Mouse (Mus musculus): ENCODE data around the gene Cdk17. TPM values are rescaled to one million over a fixed set of nuclear protein-coding genes. Genes with fewer than 3 reads are reported as not detected.

Gene Cdk17
- polyA plus RNA-seq, 1 experiment from 2014 or later: 15.3 TPM

DNA sequence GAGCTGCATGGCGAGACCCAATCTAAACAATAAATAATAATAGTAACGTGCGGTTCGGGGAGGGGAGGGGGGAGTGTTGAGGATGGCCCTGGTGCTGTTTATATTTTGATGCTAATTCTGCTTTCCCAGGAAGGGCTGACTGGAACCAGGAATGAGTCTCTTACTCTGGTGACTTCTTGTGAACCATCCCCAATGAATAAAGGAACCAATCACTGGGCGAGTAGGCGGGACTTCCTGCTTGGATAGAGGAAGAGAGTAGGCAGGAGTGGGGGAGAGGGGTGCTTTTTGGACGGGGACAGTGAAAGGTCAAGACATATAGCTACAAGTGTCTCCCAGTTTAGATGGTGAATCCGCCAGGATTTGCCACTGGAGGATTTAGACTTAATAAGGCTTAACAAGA is 117.7 kb downstream of the Cdk17 start:
- no peak overlapping the region for H3K4me3 ChIP-seq (ENCODE audit: inconsistent target)
- H3K79me2 ChIP-seq (ENCODE audit: inconsistent target): peaks cover 47% of the 10 kb centered on the region; the same call in 1 of the 2 replicates
- H3K36me3 ChIP-seq (ENCODE audit: inconsistent target): peaks cover 26% of the 10 kb centered on the region; the same call in 1 of the 2 replicates
- no peak overlapping the region for H3K27ac ChIP-seq
- WGBS (ENCODE audit: missing documents): 90% methylated on average over 8 of the region's 8 CpGs

DNA sequence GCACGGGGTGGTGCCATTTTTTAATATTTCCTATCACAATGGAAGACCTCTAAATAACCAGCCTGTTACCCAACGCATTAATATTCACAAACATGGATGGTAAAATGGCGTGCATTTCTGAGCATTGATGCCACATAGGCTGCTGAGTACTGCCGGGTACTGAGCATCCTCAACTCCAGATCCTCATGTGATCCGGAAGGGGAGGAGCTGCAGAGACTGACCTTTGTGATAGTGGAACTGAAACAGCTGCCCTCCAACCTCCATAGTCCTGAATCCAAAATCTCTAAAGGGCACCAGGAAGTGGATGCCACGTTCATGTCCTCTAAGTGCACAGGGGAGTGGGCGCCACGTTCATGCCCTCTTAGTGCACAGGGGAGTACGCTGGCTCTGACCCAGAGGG is 118.4 kb downstream of the Cdk17 start:
- Histone ChIP-seq H3K79me2 (ENCODE audit: inconsistent target) (peaks cover 47% of the 10 kb centered on the region; the same call in 1 of the 2 replicates), H3K27ac (no peak overlapping the region), H3K4me3 (ENCODE audit: inconsistent target) (no peak overlapping the region), H3K36me3 (ENCODE audit: inconsistent target) (peaks cover 26% of the 10 kb centered on the region; the same call in 1 of the 2 replicates)
- WGBS (ENCODE audit: missing documents): 86% methylated on average over 9 of the region's 9 CpGs

- peaks cover 26% of the 10 kb centered on the region; the same call in 1 of the 2 replicates for H3K36me3 ChIP-seq (ENCODE audit: inconsistent target)
Observed at GRCm38 (mm10) chr10:93280586-93280985, 119.9 kb downstream of the Cdk17 start.

DNA sequence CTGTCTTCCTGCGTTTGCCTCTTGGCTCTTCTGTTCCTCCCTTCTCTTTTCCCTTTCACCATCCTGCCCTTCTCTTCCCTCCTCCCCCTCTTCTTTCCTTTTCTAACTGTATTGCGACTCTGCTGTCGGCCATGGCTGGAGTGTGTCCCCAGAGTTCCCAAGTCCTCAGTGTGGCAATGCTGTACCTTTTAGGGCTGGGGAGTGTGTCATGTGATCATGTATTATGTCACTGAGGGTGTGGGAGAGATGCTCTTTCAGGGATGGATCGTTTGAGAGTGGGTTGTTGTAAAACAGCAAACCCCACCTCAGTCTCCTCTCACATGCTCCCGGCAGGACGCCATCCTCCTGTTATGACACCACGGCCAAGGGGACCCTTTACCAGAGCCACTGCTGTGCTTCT is 120.4 kb downstream of the Cdk17 start:
- Histone ChIP-seq H3K36me3 (ENCODE audit: inconsistent target) (peaks cover 26% of the 10 kb centered on the region; the same call in 1 of the 2 replicates), H3K27ac (no peak overlapping the region), H3K79me2 (ENCODE audit: inconsistent target) (peaks cover 60% of the 10 kb centered on the region; the same call in 1 of the 2 replicates), H3K4me3 (ENCODE audit: inconsistent target) (no peak overlapping the region)
- WGBS (ENCODE audit: missing documents): 95% methylated on average over 5 of the region's 7 CpGs

More at GRCm38 (mm10) chr10:93280586-93280985, 119.9 kb downstream of the Cdk17 start:
- WGBS (ENCODE audit: missing documents): 95% methylated on average over 12 of the region's 12 CpGs
- Histone ChIP-seq H3K4me3 (ENCODE audit: inconsistent target) (no peak overlapping the region), H3K27ac (no peak overlapping the region), H3K79me2 (ENCODE audit: inconsistent target) (peaks cover 55% of the 10 kb centered on the region; the same call in 1 of the 2 replicates)

- Histone ChIP-seq H3K4me3 (ENCODE audit: inconsistent target) (no peak overlapping the region), H3K27ac (no peak overlapping the region), H3K79me2 (ENCODE audit: inconsistent target) (peaks cover 63% of the 10 kb centered on the region), H3K36me3 (ENCODE audit: inconsistent target) (peaks cover 26% of the 10 kb centered on the region; the same call in 1 of the 2 replicates)
- WGBS (ENCODE audit: missing documents): 86% methylated on average over 12 of the region's 12 CpGs
Observed at GRCm38 (mm10) chr10:93282526-93282964, 121.9 kb downstream of the Cdk17 start.

DNA sequence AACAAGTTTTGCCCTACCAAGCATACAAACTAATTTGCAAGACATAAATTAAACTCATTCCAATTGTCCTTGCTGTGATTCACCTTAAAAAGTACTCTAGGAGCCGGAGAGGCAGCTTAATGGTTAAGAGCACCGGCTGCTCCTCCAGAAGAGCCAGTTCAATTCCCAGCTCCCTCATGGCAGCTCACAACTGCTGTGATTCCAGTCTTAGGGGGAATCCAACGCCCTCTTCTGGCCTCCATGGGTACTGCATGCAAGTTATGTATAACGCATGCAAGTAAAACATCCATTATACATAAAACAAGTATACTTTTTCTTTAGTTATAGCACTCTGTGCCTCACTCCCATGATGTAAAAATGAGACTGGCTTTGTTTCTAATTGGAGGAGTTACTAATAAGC is 122.6 kb downstream of the Cdk17 start:
- Histone ChIP-seq H3K4me3 (ENCODE audit: inconsistent target) (no peak overlapping the region), H3K79me2 (ENCODE audit: inconsistent target) (peaks cover 64% of the 10 kb centered on the region), H3K27ac (no peak overlapping the region), H3K36me3 (ENCODE audit: inconsistent target) (peaks cover 26% of the 10 kb centered on the region; the same call in 1 of the 2 replicates)
- 70% methylated on average over 4 of the region's 4 CpGs for WGBS (ENCODE audit: missing documents)

- WGBS (ENCODE audit: missing documents): 90% methylated on average over 5 of the region's 5 CpGs
- H3K36me3 ChIP-seq (ENCODE audit: inconsistent target): peaks cover 25% of the 10 kb centered on the region; the same call in 1 of the 2 replicates
- peaks cover 79% of the 10 kb centered on the region for H3K79me2 ChIP-seq (ENCODE audit: inconsistent target)
- H3K27ac ChIP-seq: no peak overlapping the region
- no peak overlapping the region for H3K4me3 ChIP-seq (ENCODE audit: inconsistent target)
Observed at GRCm38 (mm10) chr10:93285489-93285888, 124.8 kb downstream of the Cdk17 start.

DNA sequence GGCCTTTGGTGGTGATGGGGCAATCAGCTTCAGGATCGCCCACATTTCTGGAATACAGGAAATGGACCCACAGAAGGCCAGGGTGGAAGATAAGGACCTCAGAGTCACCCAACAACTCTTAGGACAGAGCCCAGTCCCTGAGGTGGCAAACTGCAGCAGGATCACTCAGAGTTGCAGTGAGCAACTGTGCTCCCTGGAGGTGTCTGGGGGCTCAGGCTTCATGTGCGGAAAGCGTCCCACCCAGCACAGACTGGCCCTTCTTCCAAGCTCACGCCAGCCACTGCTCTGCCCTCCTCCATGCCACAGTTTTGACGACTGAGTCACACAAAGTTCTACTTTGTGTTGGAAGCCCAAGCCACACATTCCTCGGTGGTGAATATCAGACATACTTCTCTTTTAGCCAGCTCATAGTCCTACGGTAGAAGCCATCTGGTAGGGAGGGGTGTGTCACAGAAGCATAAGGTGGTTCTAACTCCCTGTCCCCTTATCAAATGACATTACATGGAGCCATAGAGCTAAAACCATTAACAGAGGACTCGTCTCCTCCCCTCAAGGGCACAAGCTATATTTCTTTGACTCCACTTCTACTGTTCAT is 127.0 kb downstream of the Cdk17 start:
- WGBS (ENCODE audit: missing documents): 95% methylated on average over 8 of the region's 8 CpGs
- Histone ChIP-seq H3K4me3 (ENCODE audit: inconsistent target) (no peak overlapping the region), H3K27ac (no peak overlapping the region), H3K36me3 (ENCODE audit: inconsistent target) (peaks cover 6% of the 10 kb centered on the region; the same call in 1 of the 2 replicates), H3K79me2 (ENCODE audit: inconsistent target) (peaks cover 71% of the 10 kb centered on the region)

GRCm38 (mm10) chr10:93288336-93288735 is 127.7 kb downstream of the Cdk17 start:
- H3K4me3 ChIP-seq (ENCODE audit: inconsistent target): no peak overlapping the region
- H3K79me2 ChIP-seq (ENCODE audit: inconsistent target): peaks cover 68% of the 10 kb centered on the region
- no peaks in the 10 kb centered on the region; the same call in 1 of the 2 replicates for H3K36me3 ChIP-seq (ENCODE audit: inconsistent target)
- no peak overlapping the region for H3K27ac ChIP-seq
- 83% methylated on average over 4 of the region's 4 CpGs for WGBS (ENCODE audit: missing documents)

- Histone ChIP-seq H3K27ac (no peak overlapping the region), H3K4me3 (ENCODE audit: inconsistent target) (no peak overlapping the region), H3K36me3 (ENCODE audit: inconsistent target) (no peaks in the 10 kb centered on the region; the same call in 1 of the 2 replicates), H3K79me2 (ENCODE audit: inconsistent target) (peaks cover 77% of the 10 kb centered on the region)
- WGBS (ENCODE audit: missing documents): 88% methylated on average over 6 of the region's 6 CpGs
Observed at GRCm38 (mm10) chr10:93289404-93289803, 128.7 kb downstream of the Cdk17 start.

DNA sequence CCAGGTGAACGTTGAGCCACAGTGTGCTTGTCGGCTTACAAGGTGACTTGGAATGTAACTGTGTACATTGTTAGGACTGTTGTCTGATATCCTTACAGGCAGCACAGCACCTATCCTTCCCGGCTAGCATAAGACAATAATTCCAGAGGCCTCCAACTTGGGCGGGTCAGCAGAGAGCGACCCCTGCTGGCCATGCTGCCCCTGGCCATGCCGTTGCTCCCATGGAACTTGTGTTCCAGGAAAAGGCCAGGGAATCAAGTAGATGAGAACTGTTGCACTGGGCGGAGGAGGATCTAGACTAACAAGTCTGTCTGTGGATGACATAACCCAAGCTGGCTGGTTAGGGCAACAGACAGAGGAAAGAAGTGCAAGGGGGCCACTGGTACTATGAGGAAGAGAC is 130.7 kb downstream of the Cdk17 start:
- 79% methylated on average over 7 of the region's 7 CpGs for WGBS (ENCODE audit: missing documents)
- peaks cover 81% of the 10 kb centered on the region for H3K79me2 ChIP-seq (ENCODE audit: inconsistent target)
- no peak overlapping the region for H3K4me3 ChIP-seq (ENCODE audit: inconsistent target)
- H3K36me3 ChIP-seq (ENCODE audit: inconsistent target): no peaks in the 10 kb centered on the region; the same call in 1 of the 2 replicates
- no peak overlapping the region for H3K27ac ChIP-seq

- H3K4me3 ChIP-seq (ENCODE audit: inconsistent target): no peak overlapping the region
Observed at GRCm38 (mm10) chr10:93291843-93292242, 131.2 kb downstream of the Cdk17 start.

DNA sequence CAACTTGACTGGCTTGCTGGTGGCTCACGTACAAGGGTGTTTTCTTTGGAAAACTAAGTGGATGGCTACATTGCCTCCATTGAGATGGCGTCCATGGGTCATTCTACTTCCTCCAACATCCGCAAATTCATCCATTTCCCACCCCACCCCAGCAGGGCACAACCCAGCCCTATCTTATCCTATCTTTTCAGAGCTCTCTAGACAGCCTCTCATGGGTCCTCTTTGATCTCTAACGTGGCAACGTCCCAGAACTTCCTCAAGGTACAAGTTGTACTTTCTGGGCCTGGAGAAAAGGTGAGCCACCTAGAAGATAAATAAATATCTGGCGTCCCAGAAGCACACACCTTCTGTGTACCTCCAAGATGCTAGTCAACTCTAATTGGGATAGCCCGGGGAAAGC is 132.9 kb downstream of the Cdk17 start:
- WGBS (ENCODE audit: missing documents): 80% methylated on average over 7 of the region's 7 CpGs
- H3K79me2 ChIP-seq (ENCODE audit: inconsistent target): peaks cover 81% of the 10 kb centered on the region
- H3K4me3 ChIP-seq (ENCODE audit: inconsistent target): no peak overlapping the region
- no peak overlapping the region for H3K27ac ChIP-seq
- no peaks in the 10 kb centered on the region; the same call in 1 of the 2 replicates for H3K36me3 ChIP-seq (ENCODE audit: inconsistent target)

More at GRCm38 (mm10) chr10:93291843-93292242, 131.2 kb downstream of the Cdk17 start:
- no peaks in the 10 kb centered on the region; the same call in 1 of the 2 replicates for H3K36me3 ChIP-seq (ENCODE audit: inconsistent target)
- peaks cover 81% of the 10 kb centered on the region for H3K79me2 ChIP-seq (ENCODE audit: inconsistent target)
- no peak overlapping the region for H3K27ac ChIP-seq
- 35% methylated on average over 6 of the region's 6 CpGs for WGBS (ENCODE audit: missing documents)

DNA sequence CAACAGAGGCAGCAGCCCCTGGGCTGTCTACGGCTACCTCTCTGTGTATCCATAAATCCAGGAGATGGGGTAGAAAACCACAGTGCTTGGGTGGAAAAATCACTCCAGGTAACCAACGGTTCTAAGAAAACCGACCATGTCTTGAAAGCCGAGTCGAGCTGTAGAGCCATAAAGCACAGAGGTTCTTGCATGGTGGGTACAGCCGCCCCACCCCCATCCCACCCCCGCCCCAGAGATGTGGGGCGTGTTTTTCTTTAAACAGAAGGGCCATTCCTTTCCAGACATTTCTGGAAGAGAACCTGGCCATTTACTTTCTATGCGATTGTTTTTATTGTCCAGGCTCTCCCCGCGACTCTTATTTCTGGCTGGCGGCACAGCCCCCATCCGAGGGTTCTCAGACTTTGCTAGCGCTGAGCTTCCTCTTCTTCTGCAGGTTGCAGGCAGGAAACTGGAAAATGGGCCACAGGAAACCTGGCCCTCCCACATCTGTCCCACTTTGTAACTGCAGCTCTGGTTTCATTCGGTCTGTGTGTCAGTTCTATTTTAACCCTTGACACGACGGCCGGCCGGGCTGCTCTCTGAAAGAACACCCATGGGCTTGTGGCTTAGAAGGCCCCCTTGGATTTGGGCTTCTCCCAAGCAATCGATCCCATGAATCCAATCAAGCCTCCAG is 134.0 kb downstream of the Cdk17 start:
- WGBS (ENCODE audit: missing documents): 20% methylated on average over 18 of the region's 20 CpGs
- no peaks in the 10 kb centered on the region for H3K36me3 ChIP-seq (ENCODE audit: inconsistent target)

DNA sequence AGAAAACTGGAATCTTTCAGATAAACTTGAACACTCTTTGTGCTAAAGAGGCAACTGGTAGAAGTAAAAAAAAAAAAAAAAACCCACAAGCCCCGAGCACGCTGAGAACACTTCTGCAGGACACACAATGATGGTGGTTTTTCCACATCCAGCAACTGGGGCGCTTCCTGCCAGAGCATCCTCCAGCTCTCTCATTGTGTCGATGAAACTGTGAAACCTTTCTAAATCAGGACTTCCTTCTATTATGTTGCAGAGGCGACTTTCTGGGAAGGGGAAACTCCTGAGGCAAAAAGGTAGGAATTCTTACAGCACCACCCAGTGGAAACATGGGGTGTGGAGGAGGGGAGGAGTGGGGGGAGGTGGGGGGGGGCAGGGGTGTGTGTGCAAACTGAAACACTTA is 137.1 kb downstream of the Cdk17 start:
- no peak overlapping the region for H3K4me3 ChIP-seq (ENCODE audit: inconsistent target)
- 9% methylated on average over 5 of the region's 5 CpGs for WGBS (ENCODE audit: missing documents)
- H3K27ac ChIP-seq: no peak overlapping the region
- H3K36me3 ChIP-seq (ENCODE audit: inconsistent target): no peaks in the 10 kb centered on the region
- peaks cover 93% of the 10 kb centered on the region for H3K79me2 ChIP-seq (ENCODE audit: inconsistent target)

More for the DNA sequence above, 134.0 kb downstream of the Cdk17 start:
- Histone ChIP-seq H3K79me2 (ENCODE audit: inconsistent target) (peaks cover 81% of the 10 kb centered on the region), H3K27ac (no peak overlapping the region), H3K4me3 (ENCODE audit: inconsistent target) (no peak overlapping the region)

All from macrophage (primary cell).